8 mouse cellular contexts compared by ENCODE assay signal in the genomic region with DNA sequence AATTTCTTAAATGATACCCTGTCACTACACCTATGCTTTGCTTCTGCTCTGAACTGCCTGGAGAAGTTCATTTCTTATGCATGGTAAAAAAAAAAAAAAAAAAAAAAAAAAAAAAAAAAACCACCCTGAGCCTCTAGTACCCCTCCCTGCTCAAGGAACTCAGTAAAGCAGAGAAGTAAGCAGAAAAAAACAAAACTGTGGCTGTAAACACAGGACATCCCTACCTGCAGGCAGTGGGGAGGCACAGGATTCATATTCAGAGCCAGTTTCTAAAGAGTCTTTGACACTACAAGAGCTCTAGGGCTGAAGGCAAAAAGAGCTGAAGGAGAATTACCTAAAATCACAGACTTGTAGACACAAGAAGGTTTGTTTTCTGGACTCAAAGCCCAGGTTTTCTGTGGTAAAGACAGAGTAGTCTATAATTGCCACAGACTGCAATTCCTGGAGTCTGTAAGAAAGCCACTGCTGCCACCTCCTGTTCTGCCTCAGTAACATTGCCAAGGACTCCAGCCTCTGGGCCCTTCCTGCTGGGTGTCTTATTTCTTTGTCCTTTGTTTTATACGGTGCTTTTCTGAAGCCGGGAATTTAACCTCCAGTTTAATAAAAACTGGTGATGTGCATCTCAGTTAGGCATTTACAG.
A peak's percentile ranks its signal among the peaks of the same experiment; 100 is the strongest.
DNase-seq lines count a peak whose midpoint lies in the region; ATAC-seq and TF ChIP-seq lines count a peak whose summit lies in the region.

No protein-coding gene starts in this region.

- H3K9me3 ChIP-seq in lung, postnatal 0 days (ENCODE audit: low read length) = no peaks in the 10 kb centered on the region
- H3K9me3 ChIP-seq in midbrain, embryonic 11.5 days (ENCODE audit: control insufficient read depth, low read length) = no peaks in the 10 kb centered on the region

- peak; percentile 21 for DNase-seq in lung, postnatal 0 days (ENCODE audit: low spot score)
- no peak for DNase-seq in lung, postnatal 14 days
- peak; percentile 72 for DNase-seq in cerebellum, postnatal 14 days
- peak; percentile 22 to 59 for DNase-seq in frontal cortex, postnatal 10 days (ENCODE audit: low spot score in 2 of 2)
- DNase-seq in kidney, postnatal 36 days = peak; percentile 17 to 60
- peak; percentile 88 for DNase-seq in midbrain, embryonic 11.5 days (ENCODE audit: low spot score, missing footprints)
- DNase-seq in T-cell, adult 2 months (ENCODE audit: low spot score) = no peak

- H3K27ac ChIP-seq in lung, postnatal 0 days (ENCODE audit: low read length) = no peak overlapping the region
- H3K27ac ChIP-seq in midbrain, embryonic 11.5 days (ENCODE audit: low read depth, low read length) = no peak overlapping the region

- H3K4me2 ChIP-seq in lung, postnatal 0 days (replicated peaks; ENCODE audit: low read depth, low read length) = no peak overlapping the region
- H3K4me2 ChIP-seq in midbrain, embryonic 11.5 days = no peak overlapping the region

- H3K9ac ChIP-seq in lung, postnatal 0 days (replicated peaks; ENCODE audit: low read depth) = no peak overlapping the region
- no peak overlapping the region for H3K9ac ChIP-seq in midbrain, embryonic 11.5 days (ENCODE audit: low read length)

- no peak for TF ChIP-seq EP300 in lung, postnatal 0 days (IDR thresholded peaks at IDR 0.05)

- no peaks in the 10 kb centered on the region for H3K4me1 ChIP-seq in lung, postnatal 0 days (ENCODE audit: insufficient read depth, low read depth, low read length)
- H3K4me1 ChIP-seq in midbrain, embryonic 11.5 days (ENCODE audit: control insufficient read depth, insufficient read depth, low read length) = no peaks in the 10 kb centered on the region

- 15% methylated on average over 2 of the region's 2 CpGs for WGBS in lung, postnatal 0 days
- WGBS in midbrain, embryonic 11.5 days = 20% methylated on average over 2 of the region's 2 CpGs

- ATAC-seq in lung, postnatal 0 days = no peak
- peak; percentile 92 for ATAC-seq in midbrain, embryonic 11.5 days (ENCODE audit: low FRiP score)
- no peak for ATAC-seq in monocyte, adult 5-6 weeks (replicated peaks; ENCODE audit: insufficient number of reproducible peaks, low FRiP score, low TSS enrichment, poor library complexity, severe bottlenecking)

- no peaks in the 10 kb centered on the region for H3K27me3 ChIP-seq in lung, postnatal 0 days (replicated peaks; ENCODE audit: insufficient read depth, low read length)
- no peaks in the 10 kb centered on the region for H3K27me3 ChIP-seq in midbrain, embryonic 11.5 days (ENCODE audit: control insufficient read depth, insufficient read depth, low read length)

- peak; percentile 52 for TF ChIP-seq CTCF in lung, postnatal 0 days (IDR thresholded peaks at IDR 0.05)

- no peak overlapping the region for H3K4me3 ChIP-seq in lung, postnatal 0 days (ENCODE audit: low read depth, low read length)
- H3K4me3 ChIP-seq in midbrain, embryonic 11.5 days (ENCODE audit: low read depth, low read length) = no peak overlapping the region

- no peaks in the 10 kb centered on the region for H3K36me3 ChIP-seq in lung, postnatal 0 days (ENCODE audit: insufficient read depth, low read length)
- no peaks in the 10 kb centered on the region for H3K36me3 ChIP-seq in midbrain, embryonic 11.5 days (ENCODE audit: control insufficient read depth, insufficient read depth, low read length)

Comparison
In these comparisons a context has a peak if more than half of its experiments do, and no peak if none do; other contexts are left out.
1. DNase-seq: peak in lung, postnatal 0 days (single experiment), cerebellum, postnatal 14 days (2 of 2), frontal cortex, postnatal 10 days (2 of 2), kidney, postnatal 36 days (2 of 2) and midbrain, embryonic 11.5 days (single experiment); none in lung, postnatal 14 days (single experiment) and T-cell, adult 2 months (single experiment).